ENCODE assay signal across 14 mouse cellular contexts in genomic region chr1:7454931-7455330, GRCm38 (mm10).
"Had no signal": no experiment of that assay in that cellular context is flagged by ENCODE, and none has a peak within 500 bp of the region (broad histone marks: within the 10 kb centered on the region; RNA-seq: fewer than 3 reads in every experiment).

No protein-coding gene starts in this region.

- ATAC-seq: midbrain, embryonic 15.5 days had no signal

- DNase-seq: kidney, adult 8-10 months; kidney, postnatal 4 days; lung, adult 18-20 months; lung, postnatal 36 days; right cerebral cortex, postnatal 14 days; thymus, postnatal 36 days had no signal

- H3K36me3 ChIP-seq: limb, embryonic 12.5 days; midbrain, embryonic 15.5 days; neural tube, embryonic 13.5 days had no signal

- H3K4me1 ChIP-seq: limb, embryonic 12.5 days; megakaryocyte, embryonic 14.5 days; midbrain, embryonic 15.5 days; neural tube, embryonic 13.5 days had no signal

- H3K9ac ChIP-seq: limb, embryonic 12.5 days; liver, embryonic 14.5 days; midbrain, embryonic 15.5 days; neural tube, embryonic 13.5 days had no signal

- H3K4me3 ChIP-seq: layer of hippocampus, adult 2 months; limb, embryonic 12.5 days; megakaryocyte, embryonic 14.5 days; midbrain, embryonic 15.5 days; neural tube, embryonic 13.5 days had no signal

- H3K4me2 ChIP-seq: limb, embryonic 12.5 days; midbrain, embryonic 11.5 days; midbrain, embryonic 15.5 days; neural tube, embryonic 13.5 days had no signal

- H3K9me3 ChIP-seq: limb, embryonic 12.5 days; megakaryocyte, embryonic 14.5 days; midbrain, embryonic 15.5 days; neural tube, embryonic 13.5 days had no signal

- H3K27ac ChIP-seq: kidney, postnatal 0 days; layer of hippocampus, adult 2 months; limb, embryonic 12.5 days; liver, embryonic 14.5 days; midbrain, embryonic 15.5 days; neural tube, embryonic 13.5 days had no signal

- H3K27me3 ChIP-seq: limb, embryonic 12.5 days; megakaryocyte, embryonic 14.5 days; midbrain, embryonic 15.5 days; neural tube, embryonic 13.5 days had no signal
